Mouse (Mus musculus): ENCODE results near the gene Serpina1d. TPM values are rescaled to one million over a fixed set of nuclear protein-coding genes. Genes with fewer than 3 reads are reported as not detected.
"Not testable (repeated sequence)": the region's sequence is repeated elsewhere in the genome, so short reads cannot be mapped to it uniquely, and the experiment has no call there.

Serpina1d gene
- polyA plus RNA-seq (2015; fragmentation: Nextera tagmentation; extraction: Ambion mirVana), result not detected in 2 replicates

GRCm38 (mm10) chr12:103773246-103773851, at the start of gene Serpina1d:
Gene Serpina1d, minus strand, starts transcription at chr12:103773592.
- not testable (repeated sequence) for H3K27ac ChIP-seq (ENCODE audit: low read length); H3K4me3 ChIP-seq (ENCODE audit: low read depth, low read length); H3K36me3 ChIP-seq (ENCODE audit: control insufficient read depth, insufficient read depth, low read length); H3K9ac ChIP-seq (ENCODE audit: low read depth, low read length); H3K27me3 ChIP-seq (ENCODE audit: control insufficient read depth, insufficient read depth, low read depth, low read length); ATAC-seq; H3K4me2 ChIP-seq (ENCODE audit: low read length); H3K9me3 ChIP-seq (replicated peaks; ENCODE audit: control insufficient read depth, low read length, poor library complexity, severe bottlenecking); H3K4me1 ChIP-seq (ENCODE audit: control insufficient read depth, insufficient read depth, low read length)
- WGBS, result 87% methylated on average over 6 of the region's 6 CpGs

- not testable (repeated sequence) for H3K4me1 ChIP-seq (ENCODE audit: control insufficient read depth, insufficient read depth, low read length); H3K36me3 ChIP-seq (ENCODE audit: control insufficient read depth, insufficient read depth, low read length); ATAC-seq; H3K9ac ChIP-seq (ENCODE audit: low read depth, low read length); H3K27me3 ChIP-seq (ENCODE audit: control insufficient read depth, insufficient read depth, low read depth, low read length); H3K9me3 ChIP-seq (replicated peaks; ENCODE audit: control insufficient read depth, low read length, poor library complexity, severe bottlenecking); H3K4me2 ChIP-seq (ENCODE audit: low read length); H3K27ac ChIP-seq (ENCODE audit: low read length); H3K4me3 ChIP-seq (ENCODE audit: low read depth, low read length)
- WGBS, result 86% methylated on average over 1 of the region's 1 CpGs
Measured at GRCm38 (mm10) chr12:103770597-103770996, 2.8 kb downstream of the Serpina1d start.

GRCm38 (mm10) chr12:103763083-103763482, 10.3 kb downstream of the Serpina1d start:
- not testable (repeated sequence) for H3K9ac ChIP-seq (ENCODE audit: low read depth, low read length); H3K4me1 ChIP-seq (ENCODE audit: control insufficient read depth, insufficient read depth, low read length); H3K9me3 ChIP-seq (replicated peaks; ENCODE audit: control insufficient read depth, low read length, poor library complexity, severe bottlenecking); H3K27ac ChIP-seq (ENCODE audit: low read length); H3K4me2 ChIP-seq (ENCODE audit: low read length); H3K36me3 ChIP-seq (ENCODE audit: control insufficient read depth, insufficient read depth, low read length); ATAC-seq; H3K4me3 ChIP-seq (ENCODE audit: low read depth, low read length); H3K27me3 ChIP-seq (ENCODE audit: control insufficient read depth, insufficient read depth, low read depth, low read length)
- WGBS, result 77% methylated on average over 3 of the region's 3 CpGs

- 86% methylated on average over 3 of the region's 3 CpGs for WGBS
- H3K36me3 ChIP-seq (ENCODE audit: control insufficient read depth, insufficient read depth, low read length); H3K27ac ChIP-seq (ENCODE audit: low read length): not testable (repeated sequence)
Measured at GRCm38 (mm10) chr12:103760316-103760715, 13.1 kb downstream of the Serpina1d start.

GRCm38 (mm10) chr12:103745957-103746356, 27.4 kb downstream of the Serpina1d start:
- H3K27ac ChIP-seq (ENCODE audit: low read length); H3K9me3 ChIP-seq (replicated peaks; ENCODE audit: control insufficient read depth, low read length, poor library complexity, severe bottlenecking); H3K4me3 ChIP-seq (ENCODE audit: low read depth, low read length); ATAC-seq; H3K27me3 ChIP-seq (ENCODE audit: control insufficient read depth, insufficient read depth, low read depth, low read length); H3K9ac ChIP-seq (ENCODE audit: low read depth, low read length); H3K4me1 ChIP-seq (ENCODE audit: control insufficient read depth, insufficient read depth, low read length); H3K36me3 ChIP-seq (ENCODE audit: control insufficient read depth, insufficient read depth, low read length); H3K4me2 ChIP-seq (ENCODE audit: low read length): not testable (repeated sequence)
- WGBS, result 88% methylated on average over 5 of the region's 5 CpGs

More at GRCm38 (mm10) chr12:103760316-103760715, 13.1 kb downstream of the Serpina1d start:
- H3K4me2 ChIP-seq (ENCODE audit: low read length); ATAC-seq; H3K27me3 ChIP-seq (ENCODE audit: control insufficient read depth, insufficient read depth, low read depth, low read length); H3K9me3 ChIP-seq (replicated peaks; ENCODE audit: control insufficient read depth, low read length, poor library complexity, severe bottlenecking); H3K9ac ChIP-seq (ENCODE audit: low read depth, low read length); H3K4me1 ChIP-seq (ENCODE audit: control insufficient read depth, insufficient read depth, low read length); H3K4me3 ChIP-seq (ENCODE audit: low read depth, low read length): not testable (repeated sequence)

GRCm38 (mm10) chr12:103737791-103738580, 35.4 kb downstream of the Serpina1d start:
- 92% methylated on average over 5 of the region's 6 CpGs for WGBS
- H3K4me1 ChIP-seq (ENCODE audit: control insufficient read depth, insufficient read depth, low read length); H3K36me3 ChIP-seq (ENCODE audit: control insufficient read depth, insufficient read depth, low read length); H3K27ac ChIP-seq (ENCODE audit: low read length); ATAC-seq; H3K4me3 ChIP-seq (ENCODE audit: low read depth, low read length); H3K9me3 ChIP-seq (replicated peaks; ENCODE audit: control insufficient read depth, low read length, poor library complexity, severe bottlenecking); H3K4me2 ChIP-seq (ENCODE audit: low read length); H3K27me3 ChIP-seq (ENCODE audit: control insufficient read depth, insufficient read depth, low read depth, low read length); H3K9ac ChIP-seq (ENCODE audit: low read depth, low read length): not testable (repeated sequence)

- H3K27ac ChIP-seq (ENCODE audit: low read length); H3K9me3 ChIP-seq (replicated peaks; ENCODE audit: control insufficient read depth, low read length, poor library complexity, severe bottlenecking); H3K4me1 ChIP-seq (ENCODE audit: control insufficient read depth, insufficient read depth, low read length); H3K9ac ChIP-seq (ENCODE audit: low read depth, low read length); H3K27me3 ChIP-seq (ENCODE audit: control insufficient read depth, insufficient read depth, low read depth, low read length); H3K4me2 ChIP-seq (ENCODE audit: low read length); H3K36me3 ChIP-seq (ENCODE audit: control insufficient read depth, insufficient read depth, low read length); ATAC-seq; H3K4me3 ChIP-seq (ENCODE audit: low read depth, low read length): not testable (repeated sequence)
- 87% methylated on average over 4 of the region's 4 CpGs for WGBS
Measured at GRCm38 (mm10) chr12:103735566-103735965, 37.8 kb downstream of the Serpina1d start.

- H3K9ac ChIP-seq (ENCODE audit: low read depth, low read length); H3K4me1 ChIP-seq (ENCODE audit: control insufficient read depth, insufficient read depth, low read length); H3K36me3 ChIP-seq (ENCODE audit: control insufficient read depth, insufficient read depth, low read length); H3K27ac ChIP-seq (ENCODE audit: low read length); H3K4me2 ChIP-seq (ENCODE audit: low read length); H3K4me3 ChIP-seq (ENCODE audit: low read depth, low read length); H3K27me3 ChIP-seq (ENCODE audit: control insufficient read depth, insufficient read depth, low read depth, low read length); ATAC-seq; H3K9me3 ChIP-seq (replicated peaks; ENCODE audit: control insufficient read depth, low read length, poor library complexity, severe bottlenecking): not testable (repeated sequence)
- 94% methylated on average over 4 of the region's 4 CpGs for WGBS
Measured at GRCm38 (mm10) chr12:103735101-103735500, 38.3 kb downstream of the Serpina1d start.
